Mouse (Mus musculus): ENCODE measurements around the gene Cdc42. TPM values are rescaled to one million over a fixed set of nuclear protein-coding genes. Genes with fewer than 3 reads are reported as not detected.

The Cdc42 gene
- polyA plus RNA-seq, 1 experiment, result 375 TPM

DNA sequence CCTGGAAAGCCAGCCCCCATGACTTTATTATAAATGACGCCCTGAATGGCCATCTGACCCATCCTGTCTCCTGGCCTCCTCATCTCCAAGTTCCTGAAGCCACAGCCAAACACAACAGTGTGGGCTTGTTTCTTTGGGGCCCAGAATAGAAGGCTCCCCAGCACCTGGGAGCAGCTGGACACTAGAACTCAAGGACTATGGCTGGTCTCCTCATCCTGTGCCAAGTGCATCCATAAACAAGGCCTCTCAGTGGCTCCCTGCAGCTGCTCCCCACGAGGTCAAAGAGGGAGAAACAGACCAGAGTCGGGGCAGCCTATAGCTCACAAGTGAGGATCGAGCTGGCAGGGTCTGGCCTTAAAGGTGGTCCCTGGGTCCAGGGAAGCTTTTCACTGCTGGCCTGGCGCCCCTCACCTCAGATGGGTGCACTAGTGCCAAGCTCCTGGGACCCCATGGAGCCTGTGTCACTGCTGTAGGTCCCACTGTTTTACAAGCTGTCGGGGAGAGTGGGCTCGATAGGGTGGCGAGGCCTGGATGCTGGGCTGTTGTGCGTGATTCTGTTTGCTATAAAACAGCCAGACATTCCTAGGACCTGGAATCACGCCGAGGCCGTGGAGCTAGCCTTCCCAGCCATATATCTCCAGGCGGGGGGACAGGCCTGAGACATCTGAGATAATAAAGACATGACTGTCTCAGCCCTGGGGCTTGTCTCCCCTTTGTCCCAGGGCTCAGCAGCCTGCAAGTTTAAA is 51.5 kb downstream of the Cdc42 start:
- TF ChIP-seq POLR2A (IDR thresholded peaks at IDR 0.05; ENCODE audit: borderline replicate concordance, insufficient read depth, low read length) (no peak), CTCF (IDR thresholded peaks at IDR 0.05; ENCODE audit: borderline replicate concordance, insufficient read depth, low read depth, low read length) (no peak)
- no peak overlapping the region for H3K4me3 ChIP-seq (replicated peaks; ENCODE audit: insufficient read depth, low read depth, low read length)
- no peak for DNase-seq
- 61% methylated on average over 13 of the region's 13 CpGs for WGBS
- no peaks in the 10 kb centered on the region for H3K27me3 ChIP-seq (ENCODE audit: control insufficient read depth, insufficient read depth, low read length)
- H3K4me1 ChIP-seq (ENCODE audit: control insufficient read depth, insufficient read depth, low read length), result peaks cover 7% of the 10 kb centered on the region
- no peak overlapping the region for H3K27ac ChIP-seq (ENCODE audit: insufficient read depth, low read length)

DNA sequence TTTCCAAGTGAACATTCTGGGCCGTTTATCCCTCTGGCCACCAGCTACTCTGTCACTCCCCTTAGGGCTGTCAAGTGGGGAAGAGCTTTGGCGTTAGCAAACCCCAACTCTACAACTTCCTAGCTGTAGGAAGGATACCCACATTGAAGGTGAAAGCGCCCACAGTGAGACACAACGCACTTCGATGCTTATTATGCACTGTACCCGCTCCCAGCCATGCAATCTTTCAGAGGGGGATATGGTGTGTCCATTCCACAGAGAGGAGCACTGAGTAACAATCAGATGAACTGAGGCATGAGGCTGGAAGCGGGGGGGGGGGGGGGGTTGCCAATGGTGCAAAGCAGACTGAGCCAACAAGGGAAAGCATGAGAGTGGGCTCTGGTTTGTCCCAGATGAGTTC is 52.5 kb downstream of the Cdc42 start:
- 87% methylated on average over 7 of the region's 7 CpGs for WGBS
- DNase-seq, result no peak
- Histone ChIP-seq H3K4me1 (ENCODE audit: control insufficient read depth, insufficient read depth, low read length) (peaks cover 7% of the 10 kb centered on the region), H3K27me3 (ENCODE audit: control insufficient read depth, insufficient read depth, low read length) (no peaks in the 10 kb centered on the region), H3K4me3 (replicated peaks; ENCODE audit: insufficient read depth, low read depth, low read length) (no peak overlapping the region), H3K27ac (ENCODE audit: insufficient read depth, low read length) (no peak overlapping the region)
- TF ChIP-seq POLR2A (IDR thresholded peaks at IDR 0.05; ENCODE audit: borderline replicate concordance, insufficient read depth, low read length) (no peak), CTCF (IDR thresholded peaks at IDR 0.05; ENCODE audit: borderline replicate concordance, insufficient read depth, low read depth, low read length) (no peak)

DNA sequence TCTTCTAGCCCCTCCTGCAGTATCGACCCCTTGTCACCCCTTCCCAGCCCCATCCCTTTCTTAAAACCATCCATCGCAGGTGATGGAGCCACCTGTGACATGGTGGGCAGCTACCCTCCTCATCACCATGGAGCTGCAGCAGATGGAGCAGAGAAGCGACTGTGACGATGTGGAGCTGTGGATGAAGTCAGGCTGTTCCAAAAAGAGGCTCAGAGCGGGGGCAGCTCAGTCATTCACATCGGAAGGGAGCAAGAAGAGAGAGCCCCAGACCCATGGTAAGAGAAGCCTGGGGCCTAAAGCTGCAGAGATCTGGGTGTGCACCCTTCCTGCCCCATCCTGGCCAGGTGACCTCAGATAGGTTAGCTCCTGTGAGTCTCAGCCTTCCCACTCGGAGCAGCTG is 53.4 kb downstream of the Cdc42 start:
- H3K27me3 ChIP-seq (ENCODE audit: control insufficient read depth, insufficient read depth, low read length), result no peaks in the 10 kb centered on the region
- no peak overlapping the region for H3K27ac ChIP-seq (ENCODE audit: insufficient read depth, low read length)
- 83% methylated on average over 7 of the region's 7 CpGs for WGBS
- H3K4me1 ChIP-seq (ENCODE audit: control insufficient read depth, insufficient read depth, low read length), result peaks cover 7% of the 10 kb centered on the region
- H3K4me3 ChIP-seq (replicated peaks; ENCODE audit: insufficient read depth, low read depth, low read length), result no peak overlapping the region
- TF ChIP-seq POLR2A (IDR thresholded peaks at IDR 0.05; ENCODE audit: borderline replicate concordance, insufficient read depth, low read length) (no peak), CTCF (IDR thresholded peaks at IDR 0.05; ENCODE audit: borderline replicate concordance, insufficient read depth, low read depth, low read length) (no peak)
- no peak for DNase-seq

DNA sequence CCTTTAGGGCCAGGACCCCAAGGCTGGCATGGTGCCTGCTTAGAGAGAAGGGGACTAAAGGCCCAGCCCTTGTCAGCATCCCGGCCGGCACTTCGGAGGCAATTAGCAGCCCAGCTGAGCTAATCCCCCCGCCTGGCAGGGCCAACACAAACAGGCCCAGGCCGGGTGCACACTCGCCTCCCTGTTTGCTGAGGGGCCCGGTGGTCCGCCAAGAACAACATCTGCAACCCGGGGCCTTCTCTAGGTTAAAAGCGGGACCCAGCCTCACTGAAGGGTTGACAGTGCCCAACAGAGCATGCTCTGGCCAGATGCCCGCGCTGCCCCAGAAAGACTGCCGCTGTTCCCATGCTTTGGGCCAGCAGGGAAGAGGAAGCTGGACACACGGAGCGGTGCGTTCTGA is 55.9 kb downstream of the Cdc42 start:
- no peaks in the 10 kb centered on the region for H3K27me3 ChIP-seq (ENCODE audit: control insufficient read depth, insufficient read depth, low read length)
- 45% methylated on average over 16 of the region's 16 CpGs for WGBS
- TF ChIP-seq CTCF (IDR thresholded peaks at IDR 0.05; ENCODE audit: borderline replicate concordance, insufficient read depth, low read depth, low read length), result no peak
- TF ChIP-seq POLR2A (IDR thresholded peaks at IDR 0.05; ENCODE audit: borderline replicate concordance, insufficient read depth, low read length), result no peak
- H3K27ac ChIP-seq (ENCODE audit: insufficient read depth, low read length), result no peak overlapping the region
- no peak for DNase-seq
- H3K4me3 ChIP-seq (replicated peaks; ENCODE audit: insufficient read depth, low read depth, low read length), result no peak overlapping the region
- H3K4me1 ChIP-seq (ENCODE audit: control insufficient read depth, insufficient read depth, low read length), result peaks cover 7% of the 10 kb centered on the region

DNA sequence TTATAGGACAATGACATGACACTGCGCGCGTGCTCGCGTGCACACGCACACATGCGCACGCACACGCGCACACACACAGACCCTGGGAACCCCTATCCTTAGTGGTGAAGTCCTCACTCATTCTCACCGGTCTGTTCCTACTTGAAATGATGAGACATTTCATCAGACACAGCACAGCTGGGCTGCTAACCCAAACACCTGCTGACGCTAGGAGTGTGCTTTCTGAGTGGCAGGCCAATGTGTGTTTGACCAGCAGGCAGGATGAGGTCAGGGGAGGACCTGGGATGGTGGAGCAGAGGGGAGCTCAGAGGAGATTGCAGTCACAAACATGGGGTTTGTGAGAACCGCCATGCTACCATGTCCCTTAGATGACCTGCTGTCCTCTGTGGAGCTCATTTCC is 57.3 kb downstream of the Cdc42 start:
- H3K27me3 ChIP-seq (ENCODE audit: control insufficient read depth, insufficient read depth, low read length), result no peaks in the 10 kb centered on the region
- WGBS, result 97% methylated on average over 13 of the region's 13 CpGs
- DNase-seq, result no peak
- TF ChIP-seq POLR2A (IDR thresholded peaks at IDR 0.05; ENCODE audit: borderline replicate concordance, insufficient read depth, low read length) (no peak), CTCF (IDR thresholded peaks at IDR 0.05; ENCODE audit: borderline replicate concordance, insufficient read depth, low read depth, low read length) (no peak)
- no peak overlapping the region for H3K4me3 ChIP-seq (replicated peaks; ENCODE audit: insufficient read depth, low read depth, low read length)
- no peak overlapping the region for H3K27ac ChIP-seq (ENCODE audit: insufficient read depth, low read length)
- H3K4me1 ChIP-seq (ENCODE audit: control insufficient read depth, insufficient read depth, low read length), result peaks cover 5% of the 10 kb centered on the region

DNA sequence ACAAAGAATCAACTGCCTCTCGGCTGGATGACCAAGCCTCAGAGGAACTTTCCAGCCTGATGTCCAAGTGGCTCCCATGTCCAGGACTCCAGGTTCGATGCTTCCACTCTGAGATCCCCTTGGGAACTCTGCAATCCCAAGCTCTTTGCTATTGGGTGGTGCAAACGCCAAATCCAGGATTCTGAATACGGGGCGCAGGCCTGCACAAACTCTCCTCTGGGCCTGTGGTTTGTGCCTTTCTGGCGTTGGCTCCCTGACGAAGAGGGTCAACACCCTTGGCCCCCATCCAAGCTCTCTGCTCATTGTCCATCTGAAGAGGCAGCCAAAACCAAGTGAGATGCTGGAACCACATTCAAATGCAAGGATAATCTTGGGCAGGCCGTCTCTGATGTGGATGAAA is 59.1 kb downstream of the Cdc42 start:
- Histone ChIP-seq H3K27me3 (ENCODE audit: control insufficient read depth, insufficient read depth, low read length) (no peaks in the 10 kb centered on the region), H3K4me3 (replicated peaks; ENCODE audit: insufficient read depth, low read depth, low read length) (no peak overlapping the region), H3K27ac (ENCODE audit: insufficient read depth, low read length) (no peak overlapping the region), H3K4me1 (ENCODE audit: control insufficient read depth, insufficient read depth, low read length) (peaks cover 8% of the 10 kb centered on the region)
- DNase-seq, result no peak
- TF ChIP-seq CTCF (IDR thresholded peaks at IDR 0.05; ENCODE audit: borderline replicate concordance, insufficient read depth, low read depth, low read length), result no peak
- TF ChIP-seq POLR2A (IDR thresholded peaks at IDR 0.05; ENCODE audit: borderline replicate concordance, insufficient read depth, low read length), result no peak
- 69% methylated on average over 8 of the region's 8 CpGs for WGBS

DNA sequence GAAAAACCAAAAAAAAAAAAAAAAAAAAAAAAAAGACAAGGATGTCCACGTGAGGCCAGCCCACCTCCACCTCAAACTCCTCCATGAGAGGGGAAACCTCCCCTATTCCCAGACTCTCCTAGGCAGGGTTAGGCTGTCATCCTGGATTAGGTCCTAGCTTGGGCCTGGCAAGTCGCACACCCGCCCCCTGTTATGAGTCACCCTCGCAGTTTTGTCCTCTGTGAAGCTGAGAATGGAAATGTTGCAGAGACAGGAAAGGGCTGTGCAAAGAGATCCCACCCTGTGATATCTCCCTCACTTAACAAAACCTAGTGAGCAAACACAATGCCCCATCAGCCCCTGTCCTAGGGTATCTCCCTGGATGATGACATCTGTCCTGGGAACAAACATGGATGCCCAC is 59.9 kb downstream of the Cdc42 start:
- H3K27ac ChIP-seq (ENCODE audit: insufficient read depth, low read length), result no peak overlapping the region
- TF ChIP-seq POLR2A (IDR thresholded peaks at IDR 0.05; ENCODE audit: borderline replicate concordance, insufficient read depth, low read length), result no peak
- TF ChIP-seq CTCF (IDR thresholded peaks at IDR 0.05; ENCODE audit: borderline replicate concordance, insufficient read depth, low read depth, low read length), result no peak
- no peak for DNase-seq
- no peaks in the 10 kb centered on the region for H3K27me3 ChIP-seq (ENCODE audit: control insufficient read depth, insufficient read depth, low read length)
- peaks cover 8% of the 10 kb centered on the region for H3K4me1 ChIP-seq (ENCODE audit: control insufficient read depth, insufficient read depth, low read length)
- WGBS, result 96% methylated on average over 4 of the region's 4 CpGs
- no peak overlapping the region for H3K4me3 ChIP-seq (replicated peaks; ENCODE audit: insufficient read depth, low read depth, low read length)

DNA sequence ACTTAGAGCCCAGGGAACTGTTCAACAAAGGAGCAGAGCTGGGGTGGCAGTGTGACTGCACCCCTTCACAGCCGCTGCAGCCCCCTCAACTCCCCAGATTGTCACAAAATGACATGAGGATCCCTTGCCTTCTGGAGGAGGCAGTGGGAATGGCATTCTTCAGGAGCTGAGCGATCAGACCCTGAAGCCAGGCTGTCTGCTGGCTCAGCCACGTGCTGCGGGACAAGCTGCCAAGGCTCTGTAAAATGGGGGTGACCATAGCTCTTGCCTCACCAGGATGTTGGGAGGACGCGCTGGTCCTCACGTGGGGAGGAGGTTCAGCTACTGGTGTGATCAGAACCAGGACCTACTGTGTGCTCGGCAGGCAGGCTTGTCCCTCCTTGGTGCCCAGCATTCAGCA is 62.6 kb downstream of the Cdc42 start:
- TF ChIP-seq POLR2A (IDR thresholded peaks at IDR 0.05; ENCODE audit: borderline replicate concordance, insufficient read depth, low read length), result no peak
- TF ChIP-seq CTCF (IDR thresholded peaks at IDR 0.05; ENCODE audit: borderline replicate concordance, insufficient read depth, low read depth, low read length), result no peak
- H3K27me3 ChIP-seq (ENCODE audit: control insufficient read depth, insufficient read depth, low read length), result no peaks in the 10 kb centered on the region
- 60% methylated on average over 8 of the region's 8 CpGs for WGBS
- peaks cover 9% of the 10 kb centered on the region; the same call in 1 of the 2 replicates for H3K4me1 ChIP-seq (ENCODE audit: control insufficient read depth, insufficient read depth, low read length)
- H3K4me3 ChIP-seq (replicated peaks; ENCODE audit: insufficient read depth, low read depth, low read length), result no peak overlapping the region
- H3K27ac ChIP-seq (ENCODE audit: insufficient read depth, low read length), result no peak overlapping the region
- no peak for DNase-seq
